Mouse (Mus musculus) thymus, postnatal 25 days (tissue): Measurements from ENCODE around the gene Trpm1.

Experiments
- DNase-seq: peaks from one replicate; pipeline ENCODE4 v3.0.0; 2022

Trpm1 gene

DNA sequence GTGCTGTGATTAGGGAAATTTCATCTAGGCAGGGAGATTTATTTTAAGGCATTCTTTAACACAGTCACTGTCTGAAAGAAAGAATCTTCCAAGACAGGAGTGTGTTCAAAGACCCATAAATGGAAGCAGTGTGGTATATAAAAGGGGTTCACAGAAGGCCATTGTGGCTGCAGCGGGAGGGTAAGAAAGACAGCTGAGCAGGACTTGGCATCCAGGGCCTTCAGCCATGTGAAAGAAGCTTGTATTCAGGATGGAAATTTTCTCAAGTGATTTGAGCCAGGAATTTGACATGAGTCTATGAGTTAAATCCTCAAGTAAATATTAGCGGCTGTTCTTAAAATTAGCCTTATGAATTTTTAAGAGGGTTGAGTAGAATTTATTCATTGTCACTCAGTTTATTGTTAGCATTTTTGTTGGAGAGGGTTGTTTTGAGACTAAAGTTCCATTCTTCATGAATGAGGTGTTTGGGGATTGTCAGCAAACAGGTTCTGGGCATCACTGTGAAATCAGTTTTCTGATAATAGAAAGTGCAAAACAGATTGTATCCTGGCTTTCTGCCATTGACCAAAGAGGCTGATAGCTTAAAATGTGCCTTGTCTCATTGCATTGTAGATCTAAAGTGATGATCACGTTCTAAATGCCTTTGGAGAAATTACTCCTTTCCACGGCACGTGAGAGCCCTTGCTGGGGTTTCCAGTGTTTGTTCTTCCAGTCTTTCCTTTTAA, 142.8 kb downstream of the Trpm1 start:
- no peak for DNase-seq

DNA sequence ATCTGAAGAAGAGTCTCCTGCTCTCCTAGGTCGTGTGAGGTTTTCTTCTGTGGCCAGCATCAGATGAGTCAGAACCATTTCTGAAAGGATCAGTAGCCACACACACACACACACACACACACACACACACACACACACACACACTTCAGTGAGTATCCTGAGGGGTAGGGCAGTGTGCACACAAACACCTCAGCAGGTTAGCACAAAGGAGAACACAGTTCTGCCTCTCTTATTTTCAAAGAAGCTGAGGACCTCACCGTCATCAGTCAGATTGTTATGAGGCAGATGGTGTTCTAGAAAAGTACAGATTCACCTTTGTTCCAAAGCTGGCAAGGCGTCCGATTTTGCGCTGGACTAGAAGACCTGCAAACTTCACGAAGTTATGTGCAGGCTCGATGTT, 156.6 kb downstream of the Trpm1 start:
- DNase-seq: no peak

DNA sequence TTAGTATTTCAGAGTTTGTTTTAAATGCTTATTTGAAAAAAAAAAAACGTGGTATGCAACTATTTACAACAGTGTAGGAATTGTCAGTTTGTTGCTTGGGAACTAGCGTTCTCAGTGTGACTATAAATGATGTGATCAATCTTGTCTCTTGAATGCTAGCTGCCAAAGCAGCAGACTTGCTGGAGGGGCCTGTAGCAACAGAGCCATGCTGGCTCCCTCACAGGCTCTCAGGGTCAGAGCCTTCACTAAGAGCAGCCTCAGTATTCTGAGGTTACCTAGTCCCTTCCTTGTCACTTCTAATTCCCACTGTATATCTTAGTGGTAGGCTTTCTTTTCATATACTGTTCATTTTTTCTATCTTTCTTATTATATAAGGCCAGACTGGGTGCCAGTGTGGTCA, 157.1 kb downstream of the Trpm1 start:
- DNase-seq: no peak

DNA sequence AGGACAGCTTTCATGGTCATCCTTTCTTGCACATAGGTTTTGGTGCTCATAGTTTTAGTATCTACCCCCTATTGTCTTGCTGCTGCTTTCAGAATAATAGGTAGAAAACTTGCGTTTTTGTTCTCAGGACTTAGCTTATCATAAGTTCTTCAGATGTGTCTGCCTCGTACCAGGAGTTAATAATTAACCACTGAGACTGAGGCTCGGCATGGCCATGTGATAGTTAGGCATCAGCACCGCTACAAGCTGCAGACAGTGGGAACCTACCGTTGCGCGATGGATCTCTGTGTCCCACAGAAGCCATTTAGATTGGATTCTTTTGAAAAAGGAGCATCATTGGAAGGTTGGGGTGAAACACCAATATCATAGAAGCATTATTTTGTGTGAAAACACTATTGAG, 159.2 kb downstream of the Trpm1 start:
- no peak for DNase-seq
